Mouse (Mus musculus): ENCODE data around the gene Mmab. TPM values are rescaled to one million over a fixed set of nuclear protein-coding genes. Genes with fewer than 3 reads are reported as not detected.

Mmab gene
- total RNA-seq, 2 experiments from 2014 or later: 10.9 to 13.4 TPM

DNA sequence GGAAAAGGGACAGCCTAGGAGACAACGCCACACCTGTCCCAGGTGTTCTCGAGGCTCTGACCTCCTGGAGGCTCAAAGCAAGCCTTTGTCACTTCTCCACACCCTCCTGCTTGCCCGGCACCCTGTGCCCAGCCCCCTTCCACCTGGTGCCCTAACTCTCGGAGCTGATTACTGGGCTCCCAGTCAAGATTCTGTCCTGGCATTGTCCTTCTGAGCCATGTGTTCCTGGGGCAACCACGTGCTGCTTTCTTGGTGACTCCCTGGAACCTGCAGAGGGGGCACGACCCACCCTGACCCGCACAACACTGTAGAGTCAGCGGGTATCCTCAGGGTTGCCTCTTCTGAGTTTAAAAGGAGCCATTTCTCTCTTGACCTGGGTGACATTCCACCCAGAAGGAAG is 9.5 kb downstream of the Mmab start:
- intact Hi-C loops (cut with DNase I): no loop called here
- DNase-seq: no peak

- intact Hi-C loops (cut with DNase I): no loop called here
Measured at GRCm38 (mm10) chr5:114429781-114430180, 14.1 kb downstream of the Mmab start.

DNA sequence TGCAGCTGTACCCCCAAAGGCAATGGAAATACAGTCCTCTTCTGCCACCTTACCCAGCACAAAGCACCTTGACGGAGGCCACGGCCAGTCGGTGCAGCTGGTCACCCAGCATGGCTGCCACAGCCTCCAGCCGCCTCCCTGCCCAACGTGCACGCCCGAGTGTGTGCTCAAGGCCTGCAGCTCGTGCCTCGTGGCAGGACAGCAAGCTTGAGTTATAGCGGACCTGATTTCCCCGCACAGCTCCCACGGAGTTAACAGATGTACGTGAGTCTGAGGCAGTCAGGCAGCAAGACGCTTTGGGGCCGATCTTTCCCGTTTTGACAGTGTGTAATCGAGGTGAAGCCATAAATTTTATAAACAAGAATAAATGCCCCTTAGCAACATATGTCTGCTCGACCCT is 15.2 kb downstream of the Mmab start:
- intact Hi-C loops (cut with DNase I): no loop called here
- no peak for DNase-seq

More at GRCm38 (mm10) chr5:114429781-114430180, 14.1 kb downstream of the Mmab start:
- DNase-seq: no peak

GRCm38 (mm10) chr5:114426732-114427131 is 17.1 kb downstream of the Mmab start:
- intact Hi-C loops (cut with DNase I): no loop called here
- DNase-seq: no peak

GRCm38 (mm10) chr5:114423961-114424360 is 19.9 kb downstream of the Mmab start:
- intact Hi-C loops (cut with DNase I): no loop called here
- no peak for DNase-seq

DNA sequence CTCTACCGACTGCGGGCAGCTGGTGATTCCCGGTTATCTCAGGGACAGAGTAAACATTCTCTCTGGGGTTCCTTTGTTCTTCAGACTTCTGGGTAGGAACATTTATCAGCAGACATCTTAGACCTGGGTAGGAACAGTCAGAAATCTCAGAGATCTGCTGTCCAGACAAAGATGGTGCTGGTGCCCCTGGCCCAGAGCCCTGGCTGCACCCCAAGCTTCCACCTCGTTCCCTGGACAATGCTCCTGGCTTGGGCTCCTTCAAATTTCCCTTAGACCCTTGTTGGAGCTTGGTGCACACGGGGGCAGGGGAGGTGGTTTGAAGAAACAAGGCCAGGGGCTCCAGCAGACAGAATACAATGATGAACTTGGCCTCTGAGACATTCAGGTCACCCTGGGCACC is 21.3 kb downstream of the Mmab start:
- intact Hi-C loops (cut with DNase I): no loop called here
- no peak for DNase-seq

DNA sequence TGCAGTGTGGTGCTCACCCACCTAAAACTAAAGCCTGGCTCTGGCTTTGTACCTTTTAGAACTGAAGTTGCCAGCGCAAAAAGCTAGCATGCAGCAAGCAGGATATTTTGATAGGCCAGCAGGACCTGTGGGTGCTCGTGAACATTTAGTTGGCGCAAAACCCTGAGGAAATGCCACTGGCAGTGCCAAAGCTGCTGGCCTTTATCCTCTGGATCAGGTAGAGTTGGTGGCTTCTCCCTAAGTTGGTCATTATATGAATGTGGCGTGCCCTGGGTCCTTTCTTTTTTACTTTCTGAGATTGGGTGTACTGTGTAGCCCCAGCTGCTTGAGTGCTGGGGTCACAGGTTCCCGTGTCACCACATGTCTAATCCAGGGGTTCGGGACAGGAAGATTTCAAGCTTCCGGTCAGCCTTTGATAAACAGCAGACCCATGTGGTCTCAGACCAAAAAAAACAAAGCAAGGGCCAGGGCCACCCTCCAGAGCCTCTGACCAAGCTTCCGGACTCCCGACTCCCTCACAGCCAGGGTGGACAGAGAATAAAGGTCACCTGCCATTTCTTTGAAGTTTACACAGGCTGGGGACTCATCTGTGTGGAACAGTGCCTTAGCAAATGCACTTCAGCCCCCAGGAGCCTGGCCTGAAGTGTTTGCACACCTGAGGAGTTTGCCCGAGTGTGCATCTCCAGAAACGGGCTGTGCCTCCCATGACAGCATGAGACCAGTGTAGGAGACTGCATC is 22.1 kb downstream of the Mmab start:
- intact Hi-C loops (cut with DNase I): no loop called here

DNA sequence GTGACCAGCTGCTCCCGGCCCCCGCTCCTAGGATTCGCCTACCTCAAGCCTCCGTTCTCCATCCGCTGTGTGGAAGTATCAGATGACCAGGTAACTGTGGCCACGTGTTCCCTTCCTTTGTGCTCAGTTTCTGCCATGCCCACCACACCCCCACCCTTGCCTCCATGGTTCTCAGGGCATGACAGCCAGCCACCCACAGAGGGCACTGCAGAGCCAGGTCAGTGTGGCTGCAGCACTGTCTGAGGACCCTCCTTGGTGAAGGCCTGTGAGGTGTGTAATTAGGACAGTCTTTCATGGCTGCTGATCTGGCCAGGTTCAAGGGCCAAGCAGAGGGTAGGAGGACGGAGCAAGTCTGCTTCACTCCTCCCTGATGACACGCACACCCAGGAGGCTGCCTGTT is 25.3 kb downstream of the Mmab start:
- DNase-seq: no peak
- intact Hi-C loops (cut with DNase I): no loop called here

More for the DNA sequence above, 22.1 kb downstream of the Mmab start:
- no peak for DNase-seq

DNA sequence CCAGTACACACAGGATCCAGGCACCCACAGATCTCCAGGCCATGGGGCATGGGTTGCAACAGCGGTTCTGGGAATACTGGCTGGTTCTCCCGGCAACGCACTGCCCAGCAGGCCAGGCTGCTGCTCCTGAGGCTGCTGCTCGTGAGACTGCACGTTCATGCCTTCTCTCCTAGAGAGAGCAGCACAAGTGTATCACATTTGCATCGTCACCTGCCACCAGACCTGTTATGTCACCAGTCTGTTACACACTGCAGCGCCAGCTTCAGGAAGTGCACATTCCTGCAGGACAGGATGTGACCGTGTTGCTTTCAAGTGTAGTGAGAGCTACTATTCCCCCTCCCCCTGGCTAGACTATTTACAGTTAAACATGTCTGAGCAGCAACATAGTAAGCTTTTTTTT is 27.0 kb downstream of the Mmab start:
- no peak for DNase-seq
- intact Hi-C loops (cut with DNase I): no loop called here

DNA sequence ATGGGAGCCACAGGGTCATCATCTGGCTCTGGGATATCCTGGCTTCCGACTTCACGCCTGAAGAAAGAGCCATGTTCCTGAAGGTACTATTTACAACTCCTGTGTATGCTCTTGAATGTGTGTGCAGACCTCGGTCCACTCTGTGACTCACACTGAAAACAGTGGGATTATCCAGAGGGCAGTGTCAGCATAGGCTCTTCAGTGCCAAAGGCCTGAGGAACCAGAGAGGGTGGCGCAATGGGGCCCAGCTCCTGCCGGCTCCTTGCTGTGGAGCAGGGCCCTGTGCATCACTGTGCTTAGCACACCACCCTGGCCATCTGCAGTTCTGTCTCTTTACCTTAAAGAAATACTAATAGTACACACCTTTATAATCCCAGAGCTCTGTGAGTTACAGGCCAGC is 28.3 kb downstream of the Mmab start:
- intact Hi-C loops (cut with DNase I): no loop called here
- no peak for DNase-seq

- intact Hi-C loops (cut with DNase I): no loop called here
- DNase-seq: no peak
Measured at GRCm38 (mm10) chr5:114413067-114413735, 30.7 kb downstream of the Mmab start.

- no peak for DNase-seq
- intact Hi-C loops (cut with DNase I): no loop called here
Measured at GRCm38 (mm10) chr5:114412361-114412998, 31.4 kb downstream of the Mmab start.

- intact Hi-C loops (cut with DNase I): no loop called here
- no peak for DNase-seq
Measured at GRCm38 (mm10) chr5:114410429-114410828, 33.4 kb downstream of the Mmab start.

GRCm38 (mm10) chr5:114408846-114409245 is 35.0 kb downstream of the Mmab start:
- DNase-seq: no peak

DNA sequence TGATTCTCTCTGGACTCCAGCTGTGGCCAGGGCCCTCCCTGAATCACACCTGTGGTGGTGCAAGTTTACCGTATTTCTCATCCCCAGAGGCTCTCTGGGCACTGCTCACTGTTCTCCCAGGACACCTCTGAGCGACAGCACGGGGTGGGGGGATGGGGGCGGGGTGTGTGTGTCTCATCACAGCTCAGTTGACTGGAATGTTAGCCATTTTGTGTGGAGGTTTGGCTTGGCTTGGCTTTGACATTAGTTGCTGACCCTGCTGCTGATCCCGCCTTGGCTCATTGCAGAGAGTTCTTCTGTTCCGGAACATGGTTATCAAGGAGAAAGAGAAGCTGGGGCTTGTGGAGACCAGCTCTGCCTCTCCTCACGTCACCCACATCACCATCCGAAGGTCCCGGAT is 36.0 kb downstream of the Mmab start:
- intact Hi-C loops (cut with DNase I): no loop called here
- no peak for DNase-seq

More at GRCm38 (mm10) chr5:114408846-114409245, 35.0 kb downstream of the Mmab start:
- intact Hi-C loops (cut with DNase I): no loop called here

DNA sequence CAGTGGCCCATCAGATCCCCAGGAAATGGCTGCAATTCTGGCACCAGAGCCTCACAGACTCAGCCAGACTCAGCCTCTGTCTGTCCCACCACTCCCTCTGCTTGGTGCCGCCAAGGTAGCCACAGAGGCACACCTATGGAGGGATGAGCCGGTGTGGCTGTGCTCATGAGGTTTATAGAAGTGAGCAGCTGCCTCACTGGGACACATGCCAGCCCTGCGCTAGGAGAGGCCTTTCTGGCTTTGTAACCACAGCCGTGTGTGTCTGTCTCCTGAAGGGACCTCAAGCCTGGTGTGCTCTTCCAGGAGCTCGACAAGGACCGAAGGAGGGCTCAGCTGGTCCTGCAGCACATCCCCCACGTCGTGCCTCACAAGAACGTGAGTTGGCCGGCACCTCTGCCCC is 36.6 kb downstream of the Mmab start:
- no peak for DNase-seq

DNA sequence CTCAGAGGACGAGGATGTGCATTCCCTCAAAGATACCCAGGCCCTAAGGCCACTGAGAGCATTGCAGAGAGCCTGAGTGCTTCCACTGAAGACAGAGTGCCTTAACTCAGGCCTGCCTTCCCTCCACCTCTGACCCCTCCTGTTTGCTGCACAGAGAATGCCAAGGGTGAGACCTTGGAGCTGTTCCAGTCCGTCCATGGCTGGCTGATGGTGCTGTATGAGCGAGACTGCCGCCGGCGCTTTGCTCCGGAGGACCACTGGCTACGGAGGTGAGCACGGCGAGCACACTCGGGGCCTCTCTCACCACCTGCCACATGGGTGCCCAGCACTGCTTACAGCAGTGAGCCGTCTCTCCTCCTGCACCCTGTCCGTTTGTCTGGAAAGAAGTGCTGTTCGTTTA is 37.3 kb downstream of the Mmab start:
- no peak for DNase-seq
- intact Hi-C loops (cut with DNase I): no loop called here

More for the DNA sequence above, 36.6 kb downstream of the Mmab start:
- intact Hi-C loops (cut with DNase I): no loop called here

- intact Hi-C loops (cut with DNase I): no loop called here
- no peak for DNase-seq
Measured at GRCm38 (mm10) chr5:114393169-114393568, 50.7 kb downstream of the Mmab start.

GRCm38 (mm10) chr5:114384448-114384847 is 59.4 kb downstream of the Mmab start:
- intact Hi-C loops (cut with DNase I): loop anchor here (5.0 kb wide), 1 partner anchor 72 kb away; no protein-coding TSS in a partner anchor
- DNase-seq: no peak

- intact Hi-C loops (cut with DNase I): loop anchor here (5.0 kb wide), 1 partner anchor 71 kb away; no protein-coding TSS in a partner anchor
- DNase-seq: no peak
Measured at GRCm38 (mm10) chr5:114383184-114383904, 60.5 kb downstream of the Mmab start.

Measured in gastrocnemius, postnatal 36 days (tissue).